Mouse (Mus musculus) bone marrow, adult 2 months (tissue): ENCODE data around the gene Abr.

ENCODE experiments used
- CTCF ChIP-seq: fragments of 200-500 bp; IDR thresholded peaks from 2 replicates; pipeline ENCODE4 v1.5.1; 2011; ENCODE audit warnings: low read length, control low read depth; ENCODE audit not compliant: control insufficient read depth, insufficient read depth
- POLR2A ChIP-seq: fragments of 200-500 bp; IDR thresholded peaks from 2 replicates; pipeline ENCODE4 v1.6.1; 2011; ENCODE audit warnings: low read depth, mild to moderate bottlenecking, control low read depth, low read length, borderline replicate concordance; ENCODE audit not compliant: control insufficient read depth

DNA sequence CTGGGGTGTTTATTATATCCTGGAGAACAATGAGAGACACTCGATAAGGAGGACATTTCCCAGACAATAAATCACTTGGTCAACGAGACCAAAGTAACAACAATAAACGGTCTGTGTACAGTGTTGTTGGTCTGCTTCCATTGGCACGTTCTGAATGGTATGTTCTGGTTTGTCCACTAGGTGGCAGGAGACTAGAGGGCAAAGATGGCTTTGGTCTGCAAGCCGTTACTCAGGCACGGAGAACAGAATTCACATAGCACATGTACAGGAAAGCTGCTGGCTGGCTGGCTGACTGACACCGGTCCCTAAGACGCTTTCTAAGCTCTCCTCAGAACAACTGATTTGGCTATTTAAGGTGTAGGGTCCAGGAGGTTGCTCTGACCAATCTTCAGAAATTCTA, 97.2 kb downstream of the Abr start:
- peak; percentile 85 for TF ChIP-seq CTCF
- no peak for TF ChIP-seq POLR2A
